20 mouse cellular contexts compared by ENCODE assay signal in the genomic region with DNA sequence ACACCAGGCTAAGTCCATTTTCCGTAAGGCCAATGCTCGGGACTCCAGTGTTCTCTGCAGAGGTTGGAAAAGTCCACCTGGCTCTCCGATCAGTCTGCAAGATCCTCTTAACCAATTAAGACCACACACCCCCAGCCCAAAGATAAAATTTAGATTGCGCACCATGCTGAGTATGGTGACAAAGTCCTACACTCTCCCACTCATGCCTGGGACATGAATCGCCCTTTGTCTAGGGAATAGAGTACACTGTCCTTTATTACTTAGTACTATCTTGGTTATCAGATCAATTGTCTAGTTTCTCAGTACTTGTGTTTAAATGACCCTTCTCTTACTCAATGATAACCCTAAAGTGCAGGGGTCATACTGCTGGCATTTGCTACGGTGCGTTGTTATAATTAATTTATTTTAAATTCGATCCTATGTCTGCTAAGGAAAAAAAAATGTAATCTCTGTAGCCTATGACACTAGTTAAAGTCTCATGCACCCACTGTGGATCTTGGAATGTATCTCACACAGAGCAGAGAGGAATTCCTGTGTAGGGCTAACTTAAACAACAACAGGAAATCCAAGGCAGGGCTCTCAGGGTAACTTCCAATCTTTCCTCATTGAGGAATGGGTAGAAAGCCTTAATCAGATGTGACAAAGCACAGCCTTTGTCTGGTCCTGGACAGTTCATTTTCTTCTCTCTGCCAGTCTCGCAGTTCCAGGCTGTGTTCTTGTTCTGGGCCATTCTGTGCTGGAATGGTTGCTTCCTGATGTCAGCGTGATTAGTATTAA.
DNase-seq lines count a peak whose midpoint lies in the region; ATAC-seq and TF ChIP-seq lines count a peak whose summit lies in the region.
"Had no signal": no experiment of that assay in that cellular context is flagged by ENCODE, and none has a peak within 500 bp of the region (broad histone marks: within the 10 kb centered on the region; RNA-seq: fewer than 3 reads in every experiment).

No protein-coding gene starts in this region.

- H3K27me3 ChIP-seq in forebrain, embryonic 15.5 days: no peaks in the 10 kb centered on the region
- H3K27me3 ChIP-seq in forebrain, embryonic 14.5 days (replicated peaks; ENCODE audit: control insufficient read depth, insufficient read depth, low read length): no peaks in the 10 kb centered on the region
- H3K27me3 ChIP-seq in midbrain, embryonic 14.5 days (ENCODE audit: control insufficient read depth, insufficient read depth, low read length): no peaks in the 10 kb centered on the region
- no peaks in the 10 kb centered on the region for H3K27me3 ChIP-seq in midbrain, embryonic 13.5 days
- H3K27me3 ChIP-seq in cerebellum, adult 2 months (ENCODE audit: control insufficient read depth, insufficient read depth, low read length): no peaks in the 10 kb centered on the region
- H3K27me3 ChIP-seq: CH12.LX; neural tube, embryonic 12.5 days had no signal

- no peaks in the 10 kb centered on the region for H3K9me3 ChIP-seq in forebrain, embryonic 15.5 days
- no peaks in the 10 kb centered on the region for H3K9me3 ChIP-seq in forebrain, embryonic 14.5 days (replicated peaks; ENCODE audit: control insufficient read depth, low read length)
- H3K9me3 ChIP-seq in midbrain, embryonic 14.5 days (ENCODE audit: control insufficient read depth, low read length): no peaks in the 10 kb centered on the region
- no peaks in the 10 kb centered on the region for H3K9me3 ChIP-seq in midbrain, embryonic 13.5 days
- H3K9me3 ChIP-seq: heart, embryonic 15.5 days; neural tube, embryonic 12.5 days had no signal

- no peaks in the 10 kb centered on the region for H3K36me3 ChIP-seq in forebrain, embryonic 15.5 days
- no peaks in the 10 kb centered on the region for H3K36me3 ChIP-seq in forebrain, embryonic 14.5 days (ENCODE audit: control insufficient read depth, insufficient read depth, low read length)
- H3K36me3 ChIP-seq in midbrain, embryonic 14.5 days (ENCODE audit: control insufficient read depth, insufficient read depth, low read length): no peaks in the 10 kb centered on the region
- no peaks in the 10 kb centered on the region for H3K36me3 ChIP-seq in midbrain, embryonic 13.5 days
- H3K36me3 ChIP-seq: heart, embryonic 15.5 days; neural tube, embryonic 12.5 days had no signal

- H3K4me1 ChIP-seq in forebrain, embryonic 15.5 days: peaks cover 21% of the 10 kb centered on the region
- peaks cover 9% of the 10 kb centered on the region for H3K4me1 ChIP-seq in forebrain, embryonic 14.5 days (ENCODE audit: control insufficient read depth, insufficient read depth, low read length)
- peaks cover 18% of the 10 kb centered on the region for H3K4me1 ChIP-seq in midbrain, embryonic 14.5 days (ENCODE audit: control insufficient read depth, insufficient read depth, low read length)
- H3K4me1 ChIP-seq in midbrain, embryonic 13.5 days (replicated peaks): peaks cover 26% of the 10 kb centered on the region
- H3K4me1 ChIP-seq in cerebellum, adult 2 months (ENCODE audit: control insufficient read depth, insufficient read depth, low read length): no peaks in the 10 kb centered on the region
- H3K4me1 ChIP-seq: heart, embryonic 15.5 days had no signal

- DNase-seq in forebrain, embryonic 14.5 days (ENCODE audit: low spot score): no peak
- DNase-seq in left cerebral cortex, adult 2 months (ENCODE audit: extremely low spot score in 1 of 2, low spot score in 2 of 2): no peak
- no peak for DNase-seq in left cerebral cortex, postnatal 10 days (ENCODE audit: extremely low spot score in 1 of 2, low spot score in 2 of 2)
- no peak for DNase-seq in midbrain, embryonic 14.5 days
- DNase-seq in retina, postnatal 1 day: peak; percentile 37
- DNase-seq in cerebellum, adult 2 months: no peak
- DNase-seq: adrenal gland, adult 8-10 months; cerebellum, adult 11 months; gastrocnemius, postnatal 14 days; heart, adult 2 months; kidney, adult 9 months; kidney, postnatal 4 days; spleen, adult 18-20 months; thymus, adult 18-20 months had no signal

- H3K9ac ChIP-seq in forebrain, embryonic 15.5 days (replicated peaks): no peak overlapping the region
- no peak overlapping the region for H3K9ac ChIP-seq in forebrain, embryonic 14.5 days (ENCODE audit: low read length)
- no peak overlapping the region for H3K9ac ChIP-seq in midbrain, embryonic 14.5 days (replicated peaks; ENCODE audit: low read length)
- H3K9ac ChIP-seq in midbrain, embryonic 13.5 days (replicated peaks): no peak overlapping the region
- H3K9ac ChIP-seq: heart, embryonic 15.5 days; neural tube, embryonic 12.5 days had no signal

- WGBS in forebrain, embryonic 15.5 days: 78% methylated on average over 10 of the region's 10 CpGs
- 77% methylated on average over 10 of the region's 10 CpGs for WGBS in forebrain, embryonic 14.5 days
- 70% methylated on average over 10 of the region's 10 CpGs for WGBS in midbrain, embryonic 14.5 days
- WGBS in midbrain, embryonic 13.5 days: 74% methylated on average over 10 of the region's 10 CpGs
- whole genome bisulfite sequencing in cerebellum, adult 2 months: 93% methylated on average over 10 of the region's 10 CpGs

- intact Hi-C loops in left cerebral cortex, adult 2 months (cut with DNase I): no loop called here
- intact Hi-C loops in left cerebral cortex, postnatal 10 days (cut with DNase I): no loop called here

- no peak for TF ChIP-seq CTCF in left cerebral cortex, adult 2 months (IDR thresholded peaks at IDR 0.05)
- no peak for TF ChIP-seq CTCF in cerebellum, adult 2 months (IDR thresholded peaks at IDR 0.05; ENCODE audit: borderline replicate concordance, insufficient read depth, low read depth, low read length)

- peak overlapping the region; percentile 62 for H3K27ac ChIP-seq in forebrain, embryonic 15.5 days (replicated peaks)
- no peak overlapping the region for H3K27ac ChIP-seq in forebrain, embryonic 14.5 days (ENCODE audit: low read depth, low read length)
- H3K27ac ChIP-seq in left cerebral cortex, adult 2 months: peak overlapping the region; percentile 38
- H3K27ac ChIP-seq in midbrain, embryonic 14.5 days (replicated peaks; ENCODE audit: low read depth, low read length): peak overlapping the region; percentile 61; the same call in 1 of the 2 replicates
- no peak overlapping the region for H3K27ac ChIP-seq in midbrain, embryonic 13.5 days
- H3K27ac ChIP-seq in cerebellum, adult 2 months (ENCODE audit: insufficient read depth, low read length): no peak overlapping the region
- H3K27ac ChIP-seq: heart, adult 2 months; heart, embryonic 15.5 days; neural tube, embryonic 12.5 days had no signal

- no peak overlapping the region for H3K4me3 ChIP-seq in forebrain, embryonic 15.5 days
- H3K4me3 ChIP-seq in forebrain, embryonic 14.5 days (ENCODE audit: low read depth, low read length): no peak overlapping the region
- H3K4me3 ChIP-seq in left cerebral cortex, adult 2 months: no peak overlapping the region
- no peak overlapping the region for H3K4me3 ChIP-seq in midbrain, embryonic 14.5 days (replicated peaks; ENCODE audit: low read depth, low read length)
- no peak overlapping the region for H3K4me3 ChIP-seq in midbrain, embryonic 13.5 days (replicated peaks)
- H3K4me3 ChIP-seq in cerebellum, adult 2 months (replicated peaks; ENCODE audit: insufficient read depth, low read depth, low read length): no peak overlapping the region
- H3K4me3 ChIP-seq: heart, adult 2 months; heart, embryonic 15.5 days; neural tube, embryonic 12.5 days had no signal

- no peak for ATAC-seq in forebrain, embryonic 15.5 days (replicated peaks)
- ATAC-seq in forebrain, embryonic 14.5 days: no peak
- ATAC-seq in midbrain, embryonic 14.5 days (ENCODE audit: low FRiP score, low TSS enrichment): no peak
- no peak for ATAC-seq in midbrain, embryonic 13.5 days

- no peak overlapping the region for H3K4me2 ChIP-seq in forebrain, embryonic 15.5 days (replicated peaks)
- H3K4me2 ChIP-seq in forebrain, embryonic 14.5 days (ENCODE audit: low read length): no peak overlapping the region
- no peak overlapping the region for H3K4me2 ChIP-seq in midbrain, embryonic 14.5 days (ENCODE audit: low read length)
- H3K4me2 ChIP-seq in midbrain, embryonic 13.5 days (replicated peaks): no peak overlapping the region
- H3K4me2 ChIP-seq: heart, embryonic 15.5 days; liver, embryonic 11.5 days; neural tube, embryonic 12.5 days had no signal

- TF ChIP-seq POLR2A in cerebellum, adult 2 months (IDR thresholded peaks at IDR 0.05; ENCODE audit: borderline replicate concordance, insufficient read depth, low read length): no peak

Comparison
In these comparisons a context has a peak if more than half of its experiments do, and no peak if none do; other contexts are left out.
1. H3K27ac ChIP-seq: peak in forebrain, embryonic 15.5 days (single experiment), left cerebral cortex, adult 2 months (single experiment) and midbrain, embryonic 14.5 days (single experiment); none in forebrain, embryonic 14.5 days (single experiment), midbrain, embryonic 13.5 days (single experiment) and cerebellum, adult 2 months (single experiment).